Mouse (Mus musculus): ENCODE data around the gene Zfp771.

- no peak for TF ChIP-seq NANOG (IDR thresholded peaks at IDR 0.05; ENCODE audit: borderline replicate concordance, low read length)
- no peak for TF ChIP-seq CTCF (conservative IDR thresholded peaks at IDR 0.05; ENCODE audit: low read length)
These were observed 27.0 kb downstream of the Zfp771 start for GRCm38 (mm10) chr7:127271093-127271492.

All from E14TG2a.4 (cell line).